Mouse (Mus musculus) forebrain, embryonic 13.5 days (tissue): ENCODE results near the gene Oxld1. TPM values are rescaled to one million over a fixed set of nuclear protein-coding genes. Genes with fewer than 3 reads are reported as not detected.
"Not testable (repeated sequence)": the region's sequence is repeated elsewhere in the genome, so short reads cannot be mapped to it uniquely, and the experiment has no call there.

Experiments used
- ATAC-seq: fragments of 200-750 bp; cut with Nextera tagmentation; 2 replicates; pipeline ENCODE4 v1.8.0; 2017
- H3K27ac ChIP-seq: fragments of 300-500 bp; sonication (generic); 2 replicates; pipeline ENCODE4 v1.5.1; 2015; ENCODE audit warnings: inconsistent platforms, mild to moderate bottlenecking, moderate library complexity
- H3K27me3 ChIP-seq: fragments of 300-500 bp; sonication (generic); 2 replicates; pipeline ENCODE4 v1.6.1; 2015; ENCODE audit warnings: mild to moderate bottlenecking, inconsistent platforms
- H3K36me3 ChIP-seq: fragments of 300-500 bp; sonication (generic); 2 replicates; pipeline ENCODE4 v1.6.1; 2015; ENCODE audit warnings: mild to moderate bottlenecking, inconsistent platforms; ENCODE audit not compliant: poor library complexity, severe bottlenecking
- H3K4me1 ChIP-seq: fragments of 300-500 bp; sonication (generic); 2 replicates; pipeline ENCODE4 v1.6.1; 2015; ENCODE audit warnings: inconsistent platforms
- H3K4me2 ChIP-seq: fragments of 300-500 bp; sonication (generic); 2 replicates; pipeline ENCODE4 v1.6.1; 2015; ENCODE audit warnings: inconsistent platforms, mild to moderate bottlenecking, moderate library complexity
- H3K4me3 ChIP-seq: fragments of 300-500 bp; sonication (generic); 2 replicates; pipeline ENCODE4 v1.5.1; 2015; ENCODE audit warnings: mild to moderate bottlenecking, inconsistent platforms
- H3K9ac ChIP-seq: fragments of 300-500 bp; sonication (generic); 2 replicates; pipeline ENCODE4 v1.6.1; 2015; ENCODE audit warnings: mild to moderate bottlenecking, inconsistent platforms
- H3K9me3 ChIP-seq: fragments of 300-500 bp; sonication (generic); replicated peaks from 2 replicates; pipeline ENCODE4 v1.6.1; 2016; ENCODE audit warnings: inconsistent platforms
- WGBS: fragments of 180-500 bp; shearing (Covaris S2); methylation state at CpG from one replicate; pipeline ENCODE4 v1.1.7; 2015; 5-methylcytosine and 5-hydroxymethylcytosine counted together
- polyA plus RNA-seq: library from polyadenylated mRNA; unstranded; fragments of >200 nt; fragmentation: Nextera tagmentation; extraction: Ambion mirVana; gene quantifications from 2 replicates; pipeline ENCODE4 v1.2.1, GENCODE M21; 2015

The Oxld1 gene
- polyA plus RNA-seq, 1 experiment from 2014 or later, result 10.7 TPM

DNA sequence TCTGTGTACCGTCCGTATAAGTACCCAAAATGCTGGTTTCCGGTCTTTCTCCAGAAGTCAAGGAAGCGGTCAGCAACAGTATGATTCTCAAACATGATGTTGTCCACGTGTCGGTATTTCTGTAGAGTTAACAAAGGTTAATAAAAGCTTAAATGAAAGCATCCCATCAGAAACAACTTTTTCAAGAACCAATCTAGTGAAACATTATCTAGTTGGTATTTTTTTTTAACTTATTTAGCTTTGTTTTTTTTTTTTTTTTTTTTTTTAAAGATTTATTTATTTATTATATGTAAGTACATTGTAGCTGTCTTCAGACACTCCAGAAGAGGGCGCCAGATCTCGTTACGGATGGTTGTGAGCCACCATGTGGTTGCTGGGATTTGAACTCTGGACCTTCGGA, 44.2 kb downstream of the Oxld1 start:
- WGBS, result 97% methylated on average over 9 of the region's 10 CpGs
- not testable (repeated sequence) for H3K9ac ChIP-seq, H3K9me3 ChIP-seq, H3K27ac ChIP-seq, H3K4me3 ChIP-seq, H3K4me2 ChIP-seq, H3K27me3 ChIP-seq, ATAC-seq, H3K4me1 ChIP-seq
- peaks cover 94% of the 10 kb centered on the region for H3K36me3 ChIP-seq

Other genes starting within 250 kb of the Oxld1 start
- 17.2 TPM in 2 replicates for gene Bahcc1, start 225.1 kb downstream of the Oxld1 start, polyA plus RNA-seq
- 3,229 and 3,555 TPM in 2 replicates for gene Actg1, start 109.5 kb downstream of the Oxld1 start, polyA plus RNA-seq
- gene Fscn2, start 96.5 kb downstream of the Oxld1 start, polyA plus RNA-seq, result 1.3 and 1.7 TPM in 2 replicates
- 51.0 and 63.1 TPM in 2 replicates for gene Faap100, start 79.3 kb downstream of the Oxld1 start, polyA plus RNA-seq
- gene Nploc4, start 20.4 kb downstream of the Oxld1 start, polyA plus RNA-seq, result 33.6 and 33.9 TPM in 2 replicates
- gene Tspan10, start 15.4 kb downstream of the Oxld1 start, polyA plus RNA-seq, result not detected in 2 replicates
- 0.19 and 0.20 TPM in 2 replicates for gene Pde6g, start 4.6 kb downstream of the Oxld1 start, polyA plus RNA-seq
- gene Ccdc137, start within 50 bp of the Oxld1 start, polyA plus RNA-seq, result 30.9 and 31.3 TPM in 2 replicates
- 49.8 and 56.5 TPM in 2 replicates for gene Arl16, start 9.5 kb upstream of the Oxld1 start, polyA plus RNA-seq
- 127 TPM in 2 replicates for gene Mrpl12, start 26.5 kb upstream of the Oxld1 start, polyA plus RNA-seq
- 31.1 and 41.9 TPM in 2 replicates for gene Slc25a10, start 33.8 kb upstream of the Oxld1 start, polyA plus RNA-seq
- 0.08 and 0.21 TPM in 2 replicates for gene Gcgr, start 72.6 kb upstream of the Oxld1 start, polyA plus RNA-seq
- gene Mcrip1, start 91.7 kb upstream of the Oxld1 start, polyA plus RNA-seq, result 228 and 240 TPM in 2 replicates
- not detected in 2 replicates for gene Ppp1r27, start 93.1 kb upstream of the Oxld1 start, polyA plus RNA-seq
- 253 and 286 TPM in 2 replicates for gene P4hb, start 115.2 kb upstream of the Oxld1 start, polyA plus RNA-seq
- gene Arhgdia, start 123.6 kb upstream of the Oxld1 start, polyA plus RNA-seq, result 462 and 508 TPM in 2 replicates
- gene Alyref, start 140.3 kb upstream of the Oxld1 start, polyA plus RNA-seq, result 420 and 488 TPM in 2 replicates
- 204 and 211 TPM in 2 replicates for gene Anapc11, start 140.4 kb upstream of the Oxld1 start, polyA plus RNA-seq
- 0.50 TPM in 1 of 2 replicates, not detected in the other for gene Npb, start 150.4 kb upstream of the Oxld1 start, polyA plus RNA-seq
- gene Pcyt2, start 159.9 kb upstream of the Oxld1 start, polyA plus RNA-seq, result 140 and 159 TPM in 2 replicates
- 42.7 and 43.1 TPM in 2 replicates for gene Sirt7, start 167.2 kb upstream of the Oxld1 start, polyA plus RNA-seq
- gene Mafg, start 175.5 kb upstream of the Oxld1 start, polyA plus RNA-seq, result 19.8 and 24.1 TPM in 2 replicates
- 23.9 and 25.5 TPM in 2 replicates for gene Pycr1, start 185.7 kb upstream of the Oxld1 start, polyA plus RNA-seq
- gene Myadml2, start 190.1 kb upstream of the Oxld1 start, polyA plus RNA-seq, result 0.25 and 0.81 TPM in 2 replicates
- gene Notum, start 203.1 kb upstream of the Oxld1 start, polyA plus RNA-seq, result 0.15 and 0.29 TPM in 2 replicates
- 142 and 151 TPM in 2 replicates for gene Aspscr1, start 214.9 kb upstream of the Oxld1 start, polyA plus RNA-seq